Mouse (Mus musculus) limb, embryonic 13.5 days (tissue): ENCODE measurements at regions not wholly inside any gene's neighbourhood (a gene's known extent, or its start where the extent isn't known, plus 50 kb on each side); places are given as distances from the start of the nearest gene placed in this dataset.
"Not testable (repeated sequence)": the region's sequence is repeated elsewhere in the genome, so short reads cannot be mapped to it uniquely, and the experiment has no call there.

Experiments used
- ATAC-seq: fragments of 200-750 bp; cut with Nextera tagmentation; 2 replicates; pipeline ENCODE4 v1.8.0; 2017; ENCODE audit warnings: low read depth, moderate number of reproducible peaks, moderate TSS enrichment; ENCODE audit not compliant: low FRiP score
- H3K27ac ChIP-seq: fragments of 300-500 bp; sonication (generic); 2 replicates; pipeline ENCODE4 v1.5.1; 2015; ENCODE audit warnings: inconsistent platforms, mild to moderate bottlenecking, moderate library complexity
- H3K27me3 ChIP-seq: fragments of 300-500 bp; sonication (generic); 2 replicates; pipeline ENCODE4 v1.6.1; 2015; ENCODE audit warnings: mild to moderate bottlenecking, inconsistent platforms
- H3K36me3 ChIP-seq: fragments of 300-500 bp; sonication (generic); 2 replicates; pipeline ENCODE4 v1.6.1; 2015; ENCODE audit warnings: inconsistent platforms, mild to moderate bottlenecking, moderate library complexity
- H3K4me1 ChIP-seq: fragments of 300-500 bp; sonication (generic); 2 replicates; pipeline ENCODE4 v1.6.1; 2015; ENCODE audit warnings: inconsistent platforms
- H3K4me2 ChIP-seq: fragments of 300-500 bp; sonication (generic); replicated peaks from 2 replicates; pipeline ENCODE4 v1.6.1; 2015; ENCODE audit warnings: inconsistent platforms, mild to moderate bottlenecking, moderate library complexity
- H3K4me3 ChIP-seq: fragments of 300-500 bp; sonication (generic); 2 replicates; pipeline ENCODE4 v1.5.1; 2015; ENCODE audit warnings: moderate library complexity, mild to moderate bottlenecking, inconsistent platforms
- H3K9ac ChIP-seq: fragments of 300-500 bp; sonication (generic); 2 replicates; pipeline ENCODE4 v1.6.1; 2015; ENCODE audit warnings: mild to moderate bottlenecking, inconsistent platforms
- H3K9me3 ChIP-seq: fragments of 300-500 bp; sonication (generic); 2 replicates; pipeline ENCODE4 v1.6.1; 2016; ENCODE audit warnings: inconsistent platforms
- WGBS: fragments of 180-500 bp; shearing (Covaris S2); methylation state at CpG from one replicate; pipeline ENCODE4 v1.1.7; 2015; 5-methylcytosine and 5-hydroxymethylcytosine counted together

DNA sequence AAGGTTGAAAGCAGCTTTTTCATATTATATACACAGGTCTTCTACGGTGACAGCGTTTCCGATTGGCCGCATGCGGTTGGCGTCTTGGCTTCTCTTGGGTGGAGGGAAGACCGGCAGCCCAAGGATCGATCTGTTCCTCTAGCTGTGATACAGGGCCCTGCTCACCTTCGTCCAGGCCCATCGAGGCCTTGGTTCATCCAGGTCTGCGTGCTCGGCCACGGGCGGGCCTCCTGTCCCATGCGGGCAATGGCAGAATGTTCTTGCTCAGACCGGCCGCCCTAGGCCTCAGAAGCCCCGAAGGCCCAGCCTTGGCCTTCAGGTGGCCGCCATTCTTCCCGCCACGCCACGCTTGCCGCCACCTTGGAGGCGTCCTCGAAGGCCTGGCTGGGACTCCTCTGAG is 194.4 kb upstream of the Ppp6c start:
- peaks cover 4% of the 10 kb centered on the region; the same call in 1 of the 2 replicates for H3K9me3 ChIP-seq
- H3K9ac ChIP-seq, result no peak overlapping the region
- no peak for ATAC-seq
- H3K36me3 ChIP-seq, result no peaks in the 10 kb centered on the region
- no peak overlapping the region for H3K27ac ChIP-seq
- no peak overlapping the region for H3K4me2 ChIP-seq
- no peak overlapping the region for H3K4me3 ChIP-seq
- no peaks in the 10 kb centered on the region for H3K4me1 ChIP-seq
- 95% methylated on average over 24 of the region's 25 CpGs for WGBS
- no peaks in the 10 kb centered on the region for H3K27me3 ChIP-seq

DNA sequence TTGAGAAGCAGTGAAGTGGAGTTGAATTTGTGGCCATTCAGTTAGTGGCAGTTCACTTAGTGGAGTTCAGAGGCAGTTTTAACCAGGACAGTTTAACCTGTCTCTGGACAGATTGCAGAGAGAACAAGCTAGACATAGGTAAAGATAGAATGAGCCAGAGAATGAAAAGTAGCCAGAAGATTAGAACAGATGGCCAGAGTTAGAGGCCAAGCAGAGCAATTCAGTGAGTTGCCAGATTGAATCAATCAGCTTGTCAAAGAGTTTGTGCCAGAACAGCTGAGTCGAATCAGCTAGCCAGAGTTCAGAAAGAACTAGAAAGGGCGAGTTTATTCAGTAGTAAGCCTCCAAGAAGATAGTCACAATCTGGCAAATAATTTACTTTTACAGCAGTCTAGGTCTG is 174.1 kb upstream of the Ppp6c start:
- 40% methylated on average over 2 of the region's 2 CpGs for WGBS
- ATAC-seq, result no peak
- Histone ChIP-seq H3K27ac (no peak overlapping the region), H3K9me3 (no peaks in the 10 kb centered on the region), H3K4me1 (no peaks in the 10 kb centered on the region), H3K36me3 (no peaks in the 10 kb centered on the region), H3K27me3 (no peaks in the 10 kb centered on the region), H3K9ac (no peak overlapping the region), H3K4me2 (no peak overlapping the region), H3K4me3 (no peak overlapping the region)

DNA sequence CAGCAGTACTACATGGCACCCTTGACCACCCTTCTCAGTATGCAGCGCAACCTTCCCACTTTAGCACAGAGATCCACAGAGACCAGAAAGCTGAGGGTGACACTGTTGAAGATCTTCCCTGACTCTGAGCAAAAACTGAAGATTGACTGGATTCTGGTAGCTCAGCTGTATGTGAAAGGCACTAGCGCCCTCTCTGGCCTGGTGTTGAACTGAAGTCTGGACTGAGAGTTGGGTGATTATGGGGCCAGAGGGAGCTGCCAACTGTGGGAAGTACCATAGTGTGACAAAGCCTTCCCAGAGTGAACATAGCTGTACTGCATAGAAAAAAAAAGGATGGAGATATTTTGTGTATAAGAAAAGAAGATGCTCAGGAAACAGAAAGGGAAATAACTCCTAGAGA is 173.3 kb upstream of the Ppp6c start:
- Histone ChIP-seq H3K4me1 (no peaks in the 10 kb centered on the region), H3K36me3 (no peaks in the 10 kb centered on the region), H3K9ac (no peak overlapping the region), H3K4me3 (no peak overlapping the region), H3K9me3 (no peaks in the 10 kb centered on the region), H3K4me2 (no peak overlapping the region), H3K27ac (no peak overlapping the region), H3K27me3 (no peaks in the 10 kb centered on the region)
- WGBS, result 67% methylated on average over 2 of the region's 2 CpGs
- no peak for ATAC-seq

DNA sequence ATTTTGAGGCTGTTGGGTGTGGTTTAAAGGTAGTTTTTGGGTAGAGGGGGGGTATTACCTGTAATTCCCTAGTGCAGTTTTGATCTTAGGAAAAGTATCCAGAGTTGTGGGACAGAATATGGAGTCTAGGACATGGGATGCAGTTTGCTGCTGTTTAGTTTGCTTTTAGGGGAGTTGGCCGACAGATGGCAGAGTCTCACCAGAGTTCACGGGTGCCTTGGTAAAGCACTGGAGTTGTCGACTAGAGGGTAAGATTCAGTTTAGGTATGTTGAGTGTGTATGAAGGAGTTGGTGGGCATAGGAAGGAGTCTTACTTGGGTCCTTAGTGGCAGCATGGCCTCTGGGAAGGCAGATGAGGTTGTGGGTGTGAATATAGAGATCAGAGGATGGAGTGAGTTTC is 168.4 kb upstream of the Ppp6c start:
- Histone ChIP-seq H3K4me2 (no peak overlapping the region), H3K4me1 (no peaks in the 10 kb centered on the region), H3K27ac (no peak overlapping the region), H3K27me3 (no peaks in the 10 kb centered on the region), H3K4me3 (no peak overlapping the region), H3K9ac (no peak overlapping the region), H3K36me3 (no peaks in the 10 kb centered on the region), H3K9me3 (no peaks in the 10 kb centered on the region)
- WGBS, result 56% methylated on average over 3 of the region's 3 CpGs
- no peak for ATAC-seq

DNA sequence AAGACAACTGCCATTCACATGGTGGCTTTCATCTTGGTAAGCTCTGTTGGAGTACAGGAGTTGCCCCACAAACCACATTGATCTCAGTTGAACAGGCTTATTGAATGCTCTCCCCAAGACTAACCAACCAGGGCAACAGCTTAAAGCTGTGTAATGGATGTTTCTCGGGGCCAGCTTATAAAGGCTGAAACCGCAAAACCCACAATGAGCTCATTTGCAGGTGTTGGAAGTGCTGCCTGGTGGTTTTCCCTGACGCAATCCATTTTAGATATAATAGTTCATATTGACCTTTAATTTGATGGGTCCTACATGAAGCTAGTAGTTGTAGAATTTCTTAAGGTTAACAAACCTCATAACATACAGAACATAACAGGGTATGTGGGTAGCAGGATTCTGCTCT is 151.0 kb upstream of the Ppp6c start:
- Histone ChIP-seq H3K4me2 (no peak overlapping the region), H3K27me3 (no peaks in the 10 kb centered on the region), H3K27ac (no peak overlapping the region), H3K9ac (no peak overlapping the region), H3K4me1 (no peaks in the 10 kb centered on the region), H3K36me3 (no peaks in the 10 kb centered on the region), H3K4me3 (no peak overlapping the region), H3K9me3 (no peaks in the 10 kb centered on the region)
- WGBS, result 92% methylated on average over 3 of the region's 3 CpGs
- ATAC-seq, result no peak

DNA sequence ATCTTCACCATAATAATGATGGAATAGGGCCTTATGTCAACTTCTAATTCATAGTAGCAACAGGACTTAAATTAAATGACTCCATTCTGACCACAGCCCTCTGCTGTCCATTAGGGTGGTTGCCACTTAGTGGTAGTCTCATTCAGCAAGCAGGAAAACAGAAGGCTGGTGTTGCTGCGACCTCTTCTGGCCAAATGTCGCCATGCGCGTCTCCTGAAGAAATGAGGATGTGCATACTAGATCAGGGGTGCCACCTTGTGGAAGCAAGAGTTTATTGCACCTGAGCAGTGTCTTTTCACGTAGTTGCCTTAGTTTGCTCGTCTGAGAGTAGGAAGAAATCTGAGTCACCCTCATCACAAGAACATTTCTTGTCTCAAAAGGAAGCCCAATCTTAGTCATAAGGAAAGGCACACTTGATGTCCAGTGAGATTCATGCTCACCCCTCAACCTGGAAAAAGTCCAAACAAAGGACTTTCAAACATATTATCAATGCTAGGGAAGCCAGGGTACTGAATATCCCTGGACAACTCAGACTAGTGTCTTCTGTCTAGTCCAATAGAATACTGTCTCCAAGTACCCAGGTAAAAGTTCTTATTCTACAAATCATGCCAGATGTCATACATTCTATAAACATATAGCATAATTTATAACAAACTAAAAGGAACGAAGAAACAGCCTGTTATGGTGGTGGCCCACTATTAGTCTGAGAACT is 147.0 kb upstream of the Ppp6c start:
- Histone ChIP-seq H3K9ac (no peak overlapping the region), H3K4me1 (no peaks in the 10 kb centered on the region), H3K4me2 (no peak overlapping the region), H3K27me3 (no peaks in the 10 kb centered on the region), H3K4me3 (no peak overlapping the region), H3K27ac (no peak overlapping the region), H3K9me3 (no peaks in the 10 kb centered on the region), H3K36me3 (no peaks in the 10 kb centered on the region)
- peak; percentile 85; the same call in 1 of the 2 replicates for ATAC-seq
- 13% methylated on average over 7 of the region's 7 CpGs for WGBS

DNA sequence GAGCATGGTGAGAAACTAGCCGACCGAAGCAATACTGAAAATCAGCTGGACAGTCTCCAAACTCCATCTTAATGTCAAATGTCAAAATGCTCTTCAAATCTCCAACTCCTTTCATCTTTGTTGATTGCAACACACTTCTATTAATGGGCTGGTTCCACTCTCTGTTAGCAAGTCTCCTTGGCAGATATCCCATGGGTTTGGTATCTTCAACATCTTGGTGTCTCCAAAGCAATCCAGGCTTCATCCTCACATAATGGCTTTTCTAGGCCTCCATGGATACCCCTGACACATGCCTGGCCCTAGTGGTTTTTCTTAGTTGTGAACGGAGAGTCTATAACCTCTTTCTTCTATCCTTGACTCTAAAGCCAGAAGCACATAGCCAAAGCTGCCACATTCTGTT is 118.0 kb upstream of the Ppp6c start:
- no peaks in the 10 kb centered on the region; the same call in 1 of the 2 replicates for H3K4me1 ChIP-seq
- ATAC-seq, result no peak
- no peaks in the 10 kb centered on the region for H3K36me3 ChIP-seq
- 80% methylated on average over 3 of the region's 3 CpGs for WGBS
- H3K27me3 ChIP-seq, result no peaks in the 10 kb centered on the region
- no peak overlapping the region for H3K9ac ChIP-seq
- H3K4me2 ChIP-seq, result no peak overlapping the region
- H3K9me3 ChIP-seq, result no peaks in the 10 kb centered on the region
- H3K27ac ChIP-seq, result no peak overlapping the region
- H3K4me3 ChIP-seq, result no peak overlapping the region

DNA sequence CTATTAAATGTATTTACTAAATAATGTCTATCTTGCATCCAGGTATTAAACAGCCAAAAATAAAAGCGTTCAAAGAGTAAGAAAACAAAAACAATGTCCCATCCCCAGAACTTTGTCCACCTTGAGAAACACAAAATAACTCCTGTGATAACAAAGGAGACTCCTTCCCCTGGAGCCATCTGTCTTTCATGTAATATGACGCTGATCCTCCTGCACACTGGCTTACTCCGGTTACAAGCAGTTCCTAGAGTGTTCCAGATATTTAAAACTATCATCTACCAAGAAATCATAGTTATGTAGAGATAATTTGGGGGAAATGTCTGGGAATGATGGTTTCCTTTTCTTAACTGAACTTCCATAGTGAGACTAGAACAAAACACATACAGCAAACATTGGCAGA is 114.2 kb upstream of the Ppp6c start:
- Histone ChIP-seq H3K9me3 (no peaks in the 10 kb centered on the region), H3K4me3 (no peak overlapping the region), H3K4me1 (no peaks in the 10 kb centered on the region; the same call in 1 of the 2 replicates), H3K27me3 (no peaks in the 10 kb centered on the region), H3K4me2 (no peak overlapping the region), H3K36me3 (no peaks in the 10 kb centered on the region), H3K9ac (no peak overlapping the region), H3K27ac (no peak overlapping the region)
- WGBS, result 36% methylated on average over 3 of the region's 3 CpGs
- ATAC-seq, result no peak

DNA sequence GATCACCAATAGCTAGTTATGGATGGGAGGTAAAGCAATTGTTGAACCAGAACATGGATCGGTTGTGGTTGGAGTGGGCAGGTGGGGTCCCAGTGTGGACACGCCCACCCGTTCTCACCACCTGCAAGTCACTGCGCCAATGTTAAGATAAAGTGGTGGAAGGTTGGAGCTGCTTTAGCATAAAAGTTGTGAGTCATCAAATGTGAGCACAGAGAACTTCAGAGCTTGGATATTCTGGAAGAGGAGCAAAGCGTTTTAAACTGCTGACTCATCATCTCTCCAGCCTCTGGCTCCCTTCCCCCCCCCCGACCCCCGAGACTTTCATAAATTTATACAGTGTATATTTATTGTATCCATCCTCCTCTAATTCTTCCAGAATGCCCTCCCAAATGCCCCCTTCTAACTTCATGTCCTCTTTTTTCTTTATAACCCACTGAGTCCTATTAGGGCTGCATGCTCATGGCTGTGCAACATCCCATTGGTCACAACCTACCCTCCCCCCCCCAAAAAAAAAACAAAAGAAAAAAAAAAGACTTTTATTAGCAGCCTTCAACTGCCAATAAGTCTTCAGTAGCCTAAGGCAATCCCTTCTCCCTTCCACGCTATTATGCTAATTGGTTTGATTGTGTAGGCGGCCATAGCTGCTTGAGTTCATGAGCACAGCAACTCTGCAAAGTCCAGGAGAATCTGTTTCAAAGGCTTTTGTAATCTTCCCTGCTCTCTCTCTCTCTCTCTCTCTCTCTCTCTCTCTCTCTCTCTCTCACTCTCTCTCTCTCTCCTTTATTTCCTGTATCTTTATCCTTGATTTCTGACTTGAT is 112.8 kb upstream of the Ppp6c start:
- H3K27ac ChIP-seq, result no peak overlapping the region
- ATAC-seq, result no peak
- no peaks in the 10 kb centered on the region for H3K9me3 ChIP-seq
- no peak overlapping the region for H3K9ac ChIP-seq
- no peaks in the 10 kb centered on the region for H3K27me3 ChIP-seq
- no peaks in the 10 kb centered on the region for H3K36me3 ChIP-seq
- H3K4me3 ChIP-seq, result no peak overlapping the region
- WGBS, result 64% methylated on average over 9 of the region's 9 CpGs
- H3K4me1 ChIP-seq, result no peaks in the 10 kb centered on the region; the same call in 1 of the 2 replicates
- H3K4me2 ChIP-seq, result no peak overlapping the region

DNA sequence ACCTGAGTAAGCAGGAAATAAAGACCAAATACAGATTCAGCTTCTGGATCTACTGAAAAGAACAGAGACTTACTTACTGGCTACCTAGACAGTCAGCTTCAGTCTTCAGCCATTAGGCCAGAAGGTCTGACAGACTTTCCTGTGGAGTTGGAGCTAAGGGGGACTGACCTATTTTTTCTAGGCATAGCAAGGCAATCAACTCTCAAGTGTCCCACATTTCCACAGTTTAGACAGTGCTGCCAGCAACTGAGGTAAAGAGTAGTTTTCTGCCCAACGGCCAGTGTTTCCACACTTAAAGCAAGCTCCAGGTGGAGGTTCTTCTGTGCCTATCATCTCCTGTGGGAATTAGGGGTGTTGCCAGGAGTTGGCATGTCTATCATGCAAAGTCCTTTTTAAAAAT is 111.3 kb upstream of the Ppp6c start:
- Histone ChIP-seq H3K27ac (no peak overlapping the region), H3K9ac (no peak overlapping the region), H3K4me3 (no peak overlapping the region), H3K27me3 (no peaks in the 10 kb centered on the region), H3K36me3 (no peaks in the 10 kb centered on the region), H3K9me3 (no peaks in the 10 kb centered on the region), H3K4me1 (no peaks in the 10 kb centered on the region; the same call in 1 of the 2 replicates), H3K4me2 (no peak overlapping the region)
- no peak for ATAC-seq
- WGBS, result 70% methylated on average over 1 of the region's 1 CpGs

DNA sequence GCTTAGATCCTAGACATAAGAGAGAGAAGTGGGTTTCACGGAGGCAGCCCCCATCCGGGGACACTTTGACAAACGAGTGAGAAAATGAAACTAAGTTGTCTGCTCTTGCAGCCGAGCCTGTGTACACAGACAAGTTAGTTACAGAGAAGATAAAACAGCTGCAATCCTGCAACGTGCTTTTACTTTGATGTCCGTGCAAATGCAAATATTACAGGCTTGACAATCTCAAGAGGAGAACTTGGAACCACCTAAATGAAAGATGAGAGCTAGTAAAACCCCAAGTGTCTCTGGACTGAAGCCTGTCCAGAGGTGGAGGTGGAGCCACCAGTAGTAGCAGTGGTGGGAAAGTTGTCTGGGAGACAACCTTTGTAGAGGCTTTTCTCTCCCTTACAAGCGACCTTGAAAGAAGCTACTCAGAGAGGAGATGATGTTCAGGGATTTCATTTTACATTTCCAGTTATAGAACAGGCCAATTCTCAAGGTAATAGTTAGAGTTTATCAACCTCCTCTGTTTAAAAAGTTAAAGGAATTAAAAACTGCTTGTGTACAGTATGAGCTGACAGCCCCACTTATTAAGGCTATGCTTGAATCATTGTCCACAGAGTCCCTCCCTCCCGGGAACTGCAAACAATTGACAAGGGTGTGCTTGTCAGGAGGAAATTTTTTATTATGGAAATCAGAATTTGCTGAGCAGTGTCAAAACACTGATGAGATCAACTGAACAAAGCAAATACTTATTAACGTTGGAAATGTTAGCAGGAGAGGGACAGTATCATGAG is 99.7 kb upstream of the Ppp6c start:
- WGBS, result 52% methylated on average over 9 of the region's 9 CpGs
- no peak for ATAC-seq
- Histone ChIP-seq H3K36me3 (no peaks in the 10 kb centered on the region), H3K9me3 (no peaks in the 10 kb centered on the region), H3K4me1 (no peaks in the 10 kb centered on the region), H3K4me3 (0 out of 2 replicates have a peak overlapping the region, but pooled peaks have one; percentile 2), H3K4me2 (peak overlapping the region; percentile 22; the same call in 1 of the 2 replicates), H3K9ac (no peak overlapping the region), H3K27me3 (no peaks in the 10 kb centered on the region), H3K27ac (no peak overlapping the region)

DNA sequence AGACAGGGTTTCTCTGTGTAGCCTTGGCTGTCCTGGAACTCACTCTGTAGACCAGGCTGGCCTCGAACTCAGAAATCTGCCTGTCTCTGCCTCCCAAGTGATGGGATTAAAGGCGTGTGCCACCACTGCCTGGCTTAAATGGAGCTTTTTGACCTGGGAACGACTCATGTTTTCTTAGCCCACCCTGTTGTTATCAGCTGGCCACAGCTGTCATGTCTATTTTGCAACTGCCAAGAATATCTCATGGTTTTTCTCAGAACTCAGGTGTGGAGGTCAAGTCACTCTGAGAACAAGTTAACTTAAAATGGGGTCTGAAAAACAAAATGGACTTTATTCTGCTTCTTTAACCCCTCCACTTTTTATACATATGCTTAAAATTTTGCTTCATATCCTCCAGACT is 98.9 kb upstream of the Ppp6c start:
- H3K27me3 ChIP-seq, result not testable (repeated sequence)
- 86% methylated on average over 3 of the region's 3 CpGs for WGBS

More for the DNA sequence above, 98.9 kb upstream of the Ppp6c start:
- H3K4me2 ChIP-seq, H3K4me3 ChIP-seq, H3K9ac ChIP-seq, ATAC-seq, H3K9me3 ChIP-seq, H3K4me1 ChIP-seq, H3K27ac ChIP-seq, H3K36me3 ChIP-seq: not testable (repeated sequence)
